Mouse (Mus musculus): Measurements from ENCODE around the gene Slc25a51. TPM values are rescaled to one million over a fixed set of nuclear protein-coding genes. Genes with fewer than 3 reads are reported as not detected.

The Slc25a51 gene
- 55.0 and 59.0 TPM in 2 replicates for polyA plus RNA-seq (2012; rRNA removed)

GRCm38 (mm10) chr4:45408427-45409132, at the start of gene Slc25a51:
Gene Slc25a51 (minus strand): TSS chr4:45408766.

Other genes starting within 250 kb of the Slc25a51 start
- gene Frmpd1, start 223.9 kb downstream of the Slc25a51 start, polyA plus RNA-seq (2012; rRNA removed), result 0.24 and 0.40 TPM in 2 replicates
- gene Trmt10b, start 111.6 kb downstream of the Slc25a51 start, polyA plus RNA-seq (2012; rRNA removed), result 1.3 and 1.7 TPM in 2 replicates
- 24.2 and 26.7 TPM in 2 replicates for gene Dcaf10, start 66.7 kb downstream of the Slc25a51 start, polyA plus RNA-seq (2012; rRNA removed)
- 27.6 and 28.0 TPM in 2 replicates for gene Exosc3, start 66.0 kb downstream of the Slc25a51 start, polyA plus RNA-seq (2012; rRNA removed)
- 42.0 and 42.2 TPM in 2 replicates for gene Shb, start 123.7 kb upstream of the Slc25a51 start, polyA plus RNA-seq (2012; rRNA removed)

Measured in colon, adult 2 months (tissue).